Comparison of ENCODE assay signal across 1 mouse cellular context in genomic region chr6:134933207-134933558, GRCm38 (mm10).
TF ChIP-seq lines count a peak whose summit lies in the region.

No protein-coding gene starts in this region.

TF ChIP-seq in CH12.LX, 34 proteins besides CTCF, POLR2A, EP300 and RAD21:
- TF ChIP-seq NRF1 (IDR thresholded peaks at IDR 0.05; ENCODE audit: low read depth, low read length) (no peak), SMC3 (IDR thresholded peaks at IDR 0.05; ENCODE audit: low read depth, low read length) (no peak), KAT2A (IDR thresholded peaks at IDR 0.05; ENCODE audit: insufficient replicate concordance, low read length) (no peak), MAZ (IDR thresholded peaks at IDR 0.05; ENCODE audit: low read depth, low read length) (no peak), JUN (IDR thresholded peaks at IDR 0.05; ENCODE audit: insufficient read depth, low read depth, low read length) (no peak), NELFE (IDR thresholded peaks at IDR 0.05; ENCODE audit: low read depth, low read length) (no peak), ZKSCAN1 (IDR thresholded peaks at IDR 0.05; ENCODE audit: borderline replicate concordance, low read depth, low read length) (no peak), TCF12 (IDR thresholded peaks at IDR 0.05; ENCODE audit: low read depth, low read length) (no peak), MEF2A (IDR thresholded peaks at IDR 0.05; ENCODE audit: borderline replicate concordance, low read depth, low read length) (no peak), HCFC1 (IDR thresholded peaks at IDR 0.05; ENCODE audit: low read depth, low read length) (no peak), UBTF (IDR thresholded peaks at IDR 0.05; ENCODE audit: low read depth, low read length) (no peak), JUND (conservative IDR thresholded peaks at IDR 0.05; ENCODE audit: low read depth, low read length) (no peak), BHLHE40 (IDR thresholded peaks at IDR 0.05; ENCODE audit: low read depth, low read length) (no peak), POLR2AphosphoS2 (IDR thresholded peaks at IDR 0.05; ENCODE audit: low read depth, low read length) (no peak), USF2 (conservative IDR thresholded peaks at IDR 0.05; ENCODE audit: low read depth, low read length) (no peak), ZNF384 (IDR thresholded peaks at IDR 0.05; ENCODE audit: low read depth, low read length) (no peak), ZC3H11A (IDR thresholded peaks at IDR 0.05; ENCODE audit: low read depth, low read length) (no peak), ZMIZ1 (IDR thresholded peaks at IDR 0.05; ENCODE audit: low read depth, low read length) (no peak), IRF4 (IDR thresholded peaks at IDR 0.05; ENCODE audit: low read depth, low read length) (no peak)
